Mouse (Mus musculus) spleen, adult 2 months (tissue): ENCODE data around the gene Scarf1. TPM values are rescaled to one million over a fixed set of nuclear protein-coding genes. Genes with fewer than 3 reads are reported as not detected.

ENCODE experiments used
- DNase-seq, 2 experiments: peaks; one replicate each; pipeline versions ENCODE4 v3.0.0 to v3.0.0-alpha.2; 2012 to 2021; ENCODE audit warnings: low spot score in 2 of 2, low read depth in 1 of 2
- H3K27ac ChIP-seq: fragments of 200-500 bp; 2 replicates; pipeline ENCODE4 v1.5.1; 2012; ENCODE audit warnings: low read length, inconsistent platforms; ENCODE audit not compliant: insufficient read depth
- H3K27me3 ChIP-seq: fragments of 200-500 bp; 2 replicates; pipeline ENCODE4 v1.6.1; 2012; ENCODE audit warnings: mild to moderate bottlenecking, moderate library complexity, low read length, inconsistent platforms; ENCODE audit not compliant: control insufficient read depth, insufficient read depth
- H3K36me3 ChIP-seq: fragments of 200-500 bp; 2 replicates; pipeline ENCODE4 v1.6.1; 2012; ENCODE audit warnings: mild to moderate bottlenecking, low read length, inconsistent platforms; ENCODE audit not compliant: control insufficient read depth, insufficient read depth
- H3K4me1 ChIP-seq: fragments of 200-500 bp; 2 replicates; pipeline ENCODE4 v1.6.1; 2011; ENCODE audit warnings: inconsistent platforms; ENCODE audit not compliant: control insufficient read depth, insufficient read depth, insufficient read length
- H3K4me3 ChIP-seq: fragments of 200-500 bp; 2 replicates; pipeline ENCODE4 v1.5.1; 2011; ENCODE audit warnings: mild to moderate bottlenecking, inconsistent platforms; ENCODE audit not compliant: insufficient read depth, insufficient read length; ENCODE audit errors: extremely low read depth
- CTCF ChIP-seq: fragments of 200-500 bp; IDR thresholded peaks from 2 replicates; pipeline ENCODE4 v1.5.1; 2011; ENCODE audit warnings: mild to moderate bottlenecking, inconsistent platforms; ENCODE audit not compliant: insufficient read depth, insufficient read length, insufficient replicate concordance; ENCODE audit errors: extremely low read depth
- POLR2A ChIP-seq: fragments of 200-500 bp; IDR thresholded peaks from 2 replicates; pipeline ENCODE4 v1.6.1; 2011; ENCODE audit warnings: low read depth, low read length, inconsistent platforms
- whole genome bisulfite sequencing: fragments of 180-500 bp; shearing (Covaris S2); methylation state at CpG from one replicate; pipeline ENCODE4 v1.1.7; 2018; 5-methylcytosine and 5-hydroxymethylcytosine counted together
- polyA plus RNA-seq: library from polyadenylated mRNA; depleted of rRNA; stranded (reverse); fragments of >200 nt; gene quantifications from 2 replicates; pipeline ENCODE4 v1.2.3, GENCODE M21; 2012; rRNA removed

Gene Scarf1
- polyA plus RNA-seq, 1 experiment = 11.5 TPM

GRCm38 (mm10) chr11:75574378-75575123 lies 61.2 kb downstream of the Scarf1 start:
- TF ChIP-seq CTCF (no peak), POLR2A (no peak)

DNA sequence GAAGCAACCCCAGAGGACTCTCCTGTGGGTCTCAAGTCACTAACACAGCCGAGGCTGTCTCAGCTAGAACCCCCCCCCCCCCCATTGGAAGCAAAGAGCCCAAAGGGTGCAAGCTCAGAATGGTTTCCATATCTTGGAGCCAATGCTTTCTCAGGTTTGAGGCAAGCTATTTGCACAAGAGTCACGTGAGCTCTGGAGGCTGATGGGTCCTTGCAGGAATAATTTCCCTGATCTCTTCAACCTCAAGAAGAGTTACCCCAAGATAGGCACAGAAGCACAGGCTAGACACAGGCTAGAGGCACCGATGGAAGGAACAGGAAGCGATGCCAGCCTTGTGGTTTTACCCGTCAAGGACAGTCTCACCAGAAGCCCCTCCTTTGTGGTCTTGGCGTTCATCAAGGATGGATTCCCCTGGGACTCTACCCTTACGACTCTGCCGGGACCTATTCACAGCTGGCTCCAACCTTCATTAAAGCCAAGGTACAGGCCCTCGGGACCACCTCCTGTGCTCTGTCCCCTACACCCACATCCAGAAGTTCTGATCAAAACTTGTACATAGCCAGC lies 62.3 kb downstream of the Scarf1 start:
- no peak overlapping the region for H3K27ac ChIP-seq
- WGBS = 14% methylated on average over 9 of the region's 9 CpGs
- peaks cover 18% of the 10 kb centered on the region; the same call in 1 of the 2 replicates for H3K4me1 ChIP-seq
- DNase-seq = peak in 1 of 2 experiments; percentile 36
- H3K4me3 ChIP-seq = no peak overlapping the region
- H3K27me3 ChIP-seq = no peaks in the 10 kb centered on the region
- no peak for TF ChIP-seq CTCF
- no peak for TF ChIP-seq POLR2A
- H3K36me3 ChIP-seq = 0 out of 2 replicates have a peak, but pooled peaks cover 3% of the 10 kb centered on the region

More at GRCm38 (mm10) chr11:75574378-75575123, 61.2 kb downstream of the Scarf1 start:
- no peak for DNase-seq
- Histone ChIP-seq H3K4me1 (peaks cover 18% of the 10 kb centered on the region; the same call in 1 of the 2 replicates), H3K27ac (no peak overlapping the region), H3K36me3 (peaks cover 6% of the 10 kb centered on the region; the same call in 1 of the 2 replicates), H3K4me3 (no peak overlapping the region), H3K27me3 (no peaks in the 10 kb centered on the region)
- WGBS = 93% methylated on average over 5 of the region's 5 CpGs

Other genes with a start within 250 kb of the Scarf1 start
- 23.6 and 26.2 TPM in 2 replicates for gene Rpa1, start 165.2 kb upstream of the Scarf1 start, polyA plus RNA-seq
- 4.0 and 4.7 TPM in 2 replicates for gene Smyd4, start 165.1 kb upstream of the Scarf1 start, polyA plus RNA-seq
- 9.7 and 12.6 TPM in 2 replicates for gene Serpinf1, start 90.8 kb upstream of the Scarf1 start, polyA plus RNA-seq
- gene Serpinf2, start 73.9 kb upstream of the Scarf1 start, polyA plus RNA-seq = 0.25 and 0.75 TPM in 2 replicates
- 34.4 and 46.3 TPM in 2 replicates for gene Wdr81, start 58.8 kb upstream of the Scarf1 start, polyA plus RNA-seq
- gene Tlcd2, start 51.8 kb upstream of the Scarf1 start, polyA plus RNA-seq = 6.9 and 8.4 TPM in 2 replicates
- gene Prpf8, start 26.7 kb upstream of the Scarf1 start, polyA plus RNA-seq = 64.2 and 72.8 TPM in 2 replicates
- gene Rilp, start 3.4 kb upstream of the Scarf1 start, polyA plus RNA-seq = 1.1 and 1.6 TPM in 2 replicates
- 57.3 and 62.8 TPM in 2 replicates for gene Slc43a2, start 18.2 kb downstream of the Scarf1 start, polyA plus RNA-seq
- 51.7 and 54.1 TPM in 2 replicates for gene Pitpna, start 74.6 kb downstream of the Scarf1 start, polyA plus RNA-seq
- gene Inpp5k, start 117.4 kb downstream of the Scarf1 start, polyA plus RNA-seq = 56.9 and 65.0 TPM in 2 replicates
- 130 and 157 TPM in 2 replicates for gene Myo1c, start 137.0 kb downstream of the Scarf1 start, polyA plus RNA-seq
- 43.1 and 54.4 TPM in 2 replicates for gene Crk, start 165.7 kb downstream of the Scarf1 start, polyA plus RNA-seq
- 48.3 and 56.7 TPM in 2 replicates for gene Ywhae, start 219.3 kb downstream of the Scarf1 start, polyA plus RNA-seq